Mouse (Mus musculus): ENCODE data around the gene Trip12.

Gene Trip12

DNA sequence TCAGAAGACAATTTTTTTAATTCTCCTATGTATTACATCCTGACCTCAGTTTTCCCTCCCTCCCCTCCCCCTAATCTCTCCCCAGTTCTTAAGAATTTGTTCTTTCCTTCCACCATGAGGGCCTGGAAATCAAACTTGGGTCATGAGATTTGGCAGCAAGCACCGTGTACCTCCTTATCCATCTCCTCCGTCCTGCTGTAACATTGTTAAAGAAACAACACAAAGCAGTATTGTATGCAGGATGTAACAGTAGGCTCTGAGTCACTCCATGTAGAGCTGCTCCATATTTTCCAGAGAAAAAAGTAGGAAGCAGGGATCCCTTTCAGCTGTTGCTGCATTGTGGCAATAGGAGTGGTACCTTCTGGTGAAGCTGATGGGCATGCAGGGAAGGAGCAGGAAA lies 15.4 kb upstream of the Trip12 start:
- no peak for DNase-seq

DNA sequence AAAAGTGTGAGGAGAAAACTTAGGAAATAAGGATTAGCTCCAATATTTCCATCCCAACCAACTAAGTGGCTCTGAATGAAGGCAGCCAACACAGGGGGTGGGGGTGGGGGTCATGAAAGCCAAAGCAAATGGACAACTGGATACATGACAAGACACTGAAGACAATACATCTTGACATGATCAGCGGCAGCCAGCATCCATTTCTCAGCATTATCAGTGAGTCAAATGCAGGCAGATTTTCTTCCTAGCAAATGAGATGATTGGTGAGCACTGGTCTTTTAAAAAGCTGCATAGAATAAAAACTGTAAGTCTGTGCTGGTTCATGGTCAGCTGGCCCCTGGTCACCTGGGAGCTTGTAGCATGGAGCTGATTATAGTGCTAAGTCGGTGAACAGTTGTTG lies 14.7 kb upstream of the Trip12 start:
- no peak for DNase-seq

DNA sequence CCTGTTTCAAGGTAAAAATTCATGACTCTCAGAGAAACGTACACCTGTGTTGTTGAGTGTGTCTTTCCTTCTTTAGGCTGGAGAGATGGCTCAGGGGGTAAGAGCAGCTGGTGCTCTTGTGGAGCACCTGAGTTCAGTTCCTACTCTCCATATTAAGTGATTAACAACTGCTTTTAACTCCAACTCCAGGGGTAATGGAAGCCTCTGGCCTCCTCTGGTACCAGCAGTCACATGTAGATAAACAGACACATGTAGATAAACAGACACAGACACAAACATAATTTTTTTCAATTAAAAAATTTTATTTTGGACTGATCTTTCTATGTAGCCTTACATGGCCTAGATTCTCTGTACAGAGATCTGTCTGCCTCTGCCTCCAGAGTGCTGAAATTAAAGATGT lies 13.4 kb upstream of the Trip12 start:
- no peak for DNase-seq

DNA sequence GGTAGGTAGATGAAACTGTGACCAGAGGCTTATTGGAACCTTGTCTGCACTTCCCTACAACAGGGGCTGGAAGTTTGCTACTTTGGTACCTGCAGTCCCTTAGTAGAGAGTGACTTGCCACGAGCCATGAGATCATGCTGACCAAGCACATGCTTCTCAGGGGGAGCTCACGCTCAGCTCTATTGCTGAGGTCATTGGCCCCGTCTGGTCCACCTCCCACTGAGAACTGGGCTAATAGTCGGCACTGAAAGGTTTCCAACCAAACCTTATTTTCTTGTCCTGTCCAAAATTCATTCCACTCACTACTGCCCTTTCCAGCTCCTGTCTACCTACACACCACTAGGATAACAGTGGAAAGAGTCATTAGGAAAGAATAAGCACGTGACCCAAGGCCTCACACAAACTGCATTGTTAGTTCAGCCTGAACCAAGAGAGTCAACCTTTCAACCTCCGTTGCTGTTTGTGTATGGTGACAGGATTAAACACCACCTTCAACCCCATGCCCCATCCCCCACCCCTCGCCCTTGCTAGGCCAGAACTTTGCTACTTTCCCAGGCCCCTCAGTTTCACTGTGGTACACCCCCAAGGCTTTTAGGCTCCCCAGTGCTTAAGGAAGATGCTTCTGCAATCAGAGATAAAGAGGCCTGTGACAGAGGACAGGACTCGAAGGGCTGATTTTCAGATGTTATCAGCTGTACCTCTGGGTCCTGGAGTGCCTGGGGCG lies 11.4 kb upstream of the Trip12 start:
- DNase-seq, result no peak

DNA sequence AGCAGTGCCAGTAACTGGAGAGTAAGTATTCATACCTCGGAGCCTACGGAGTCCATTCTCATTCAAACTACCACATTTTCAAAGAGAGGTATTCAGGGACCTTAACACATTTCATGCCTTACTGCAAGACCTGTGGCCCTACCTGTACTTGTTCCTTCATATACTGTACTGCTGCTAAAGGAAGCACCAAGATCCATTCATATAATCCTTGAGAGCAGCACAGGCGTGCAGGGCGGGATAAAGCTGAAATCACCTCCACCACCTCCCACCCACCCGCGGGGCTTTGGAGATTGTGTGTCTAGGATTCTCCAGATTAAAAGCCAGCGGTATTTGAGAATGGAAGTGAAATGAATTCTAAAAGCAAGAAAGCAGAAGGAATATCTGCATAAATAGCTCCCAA lies 10.2 kb upstream of the Trip12 start:
- no peak for DNase-seq

DNA sequence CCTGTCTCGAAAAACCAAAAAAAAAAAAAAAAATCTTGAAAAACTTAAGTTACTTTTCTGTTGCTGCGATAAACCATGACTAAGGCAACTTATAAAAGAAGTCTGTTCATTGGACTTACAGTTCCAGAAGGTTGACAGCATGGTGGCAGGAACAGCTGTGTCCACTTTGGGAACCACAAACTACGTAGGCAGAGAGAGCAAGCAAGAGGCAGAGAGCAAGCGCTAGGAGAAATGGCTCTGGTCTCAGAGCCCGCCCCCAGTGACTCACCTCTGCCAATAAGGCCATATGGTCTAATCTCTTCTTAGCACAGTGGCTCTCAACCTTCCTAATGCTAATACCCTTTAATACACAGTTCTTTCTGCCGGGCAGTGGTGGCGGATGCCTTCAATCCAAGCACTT lies 9.5 kb upstream of the Trip12 start:
- no peak for DNase-seq

DNA sequence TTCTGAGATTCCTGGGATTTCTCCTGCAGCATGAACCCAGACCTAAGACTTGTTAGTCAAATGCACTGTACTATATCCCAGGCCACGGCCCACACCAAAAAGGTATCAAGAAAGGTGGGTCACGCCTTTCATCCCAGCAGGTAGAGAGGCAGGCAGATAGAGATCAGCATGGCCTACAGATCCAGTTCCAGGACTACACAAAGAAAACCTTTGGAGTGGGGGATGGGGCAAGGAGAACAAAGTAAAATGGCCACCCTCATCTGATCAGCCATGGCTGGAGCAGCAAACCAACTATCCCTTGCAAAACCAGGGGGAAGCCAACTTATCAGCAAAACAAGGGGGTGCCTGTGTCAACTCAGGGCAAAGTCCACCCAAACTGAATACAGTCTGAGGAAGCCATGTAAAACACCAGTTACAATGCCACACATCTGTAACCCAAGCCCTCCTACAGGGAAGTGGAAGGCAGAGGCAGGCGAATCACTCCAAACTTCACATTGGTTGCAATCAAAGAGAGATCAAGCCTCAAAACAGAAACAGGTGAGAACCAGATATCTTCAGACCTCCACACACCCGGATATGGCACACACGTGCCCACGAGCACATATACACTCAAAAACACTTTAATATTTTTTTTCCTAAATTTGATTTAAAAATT lies 8.6 kb upstream of the Trip12 start:
- no peak for DNase-seq

DNA sequence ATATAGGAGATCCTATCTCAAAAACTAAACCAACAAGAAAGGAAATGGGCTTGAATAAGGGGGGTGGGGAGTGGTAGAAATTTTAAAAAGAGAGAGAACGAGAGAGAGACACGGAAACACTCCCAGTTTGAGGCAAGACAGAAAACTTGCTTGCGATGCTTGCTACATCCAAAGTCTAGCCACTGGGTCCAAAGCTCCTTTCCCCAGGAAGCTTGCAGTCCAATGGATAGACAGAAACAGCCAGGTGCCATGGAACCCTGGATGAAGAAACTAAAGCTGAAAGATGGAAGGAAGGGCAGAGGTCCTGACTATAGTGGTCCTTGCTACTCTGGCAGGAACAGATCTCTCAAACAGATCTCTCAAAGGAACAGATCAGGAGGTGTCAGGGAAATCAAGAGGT lies 8.0 kb upstream of the Trip12 start:
- no peak for DNase-seq

DNA sequence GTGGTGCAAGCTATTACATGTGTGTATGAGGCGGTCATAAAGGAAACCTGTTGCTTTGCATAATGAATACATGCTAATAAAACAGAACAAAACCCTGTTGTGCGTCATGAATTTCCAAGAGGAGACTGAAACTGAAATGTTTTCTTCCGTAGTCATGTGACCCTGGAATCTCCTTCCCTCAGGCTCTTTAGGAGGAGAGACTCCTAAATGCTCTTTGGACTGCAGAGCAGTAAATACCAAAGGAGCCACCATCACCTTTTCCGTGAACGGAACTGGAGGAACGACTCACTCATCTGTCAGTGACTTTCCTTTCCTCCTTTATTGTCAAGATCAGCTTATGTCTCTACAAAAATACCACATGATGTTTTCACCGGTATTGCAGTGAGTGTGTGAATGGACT lies 7.4 kb upstream of the Trip12 start:
- DNase-seq, result no peak

DNA sequence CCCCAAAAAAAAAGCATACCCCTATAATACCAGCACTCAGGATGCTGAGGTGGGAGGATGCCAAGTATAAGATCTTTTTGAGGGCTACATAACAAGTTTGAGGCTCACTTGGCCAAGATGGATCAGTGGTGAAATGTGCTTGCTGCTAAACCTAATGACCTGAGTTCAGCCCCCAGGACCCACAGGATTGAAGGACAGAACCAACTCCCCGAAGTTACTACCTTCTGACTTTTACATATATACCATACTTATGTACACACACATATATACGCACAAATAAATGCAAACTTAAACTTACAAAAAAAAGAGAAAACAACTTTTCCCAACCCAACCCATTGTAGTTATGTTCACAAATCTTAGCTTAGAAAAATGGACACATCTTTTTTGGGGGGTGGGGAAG lies 3.0 kb upstream of the Trip12 start:
- DNase-seq, result no peak

DNA sequence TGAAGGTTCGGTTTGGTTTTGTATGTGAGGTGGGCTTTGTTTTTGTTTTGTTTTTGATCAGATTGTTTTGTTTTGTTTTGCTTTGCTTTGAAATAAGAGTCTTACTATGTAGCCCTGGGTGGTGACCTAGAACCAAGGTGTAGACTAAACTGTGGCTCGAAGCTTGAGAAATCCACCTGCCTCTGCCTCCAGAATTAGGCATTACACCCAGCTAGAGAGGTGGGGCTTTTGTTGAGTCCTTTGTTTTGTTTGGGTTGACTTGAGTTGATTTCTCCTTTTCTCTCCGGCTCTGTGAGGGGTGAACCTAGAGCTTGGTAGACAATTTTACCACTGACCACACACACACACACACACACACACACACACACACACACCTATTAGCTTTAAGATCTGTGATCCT lies 745 bp upstream of the Trip12 start:
- no peak for DNase-seq

DNA sequence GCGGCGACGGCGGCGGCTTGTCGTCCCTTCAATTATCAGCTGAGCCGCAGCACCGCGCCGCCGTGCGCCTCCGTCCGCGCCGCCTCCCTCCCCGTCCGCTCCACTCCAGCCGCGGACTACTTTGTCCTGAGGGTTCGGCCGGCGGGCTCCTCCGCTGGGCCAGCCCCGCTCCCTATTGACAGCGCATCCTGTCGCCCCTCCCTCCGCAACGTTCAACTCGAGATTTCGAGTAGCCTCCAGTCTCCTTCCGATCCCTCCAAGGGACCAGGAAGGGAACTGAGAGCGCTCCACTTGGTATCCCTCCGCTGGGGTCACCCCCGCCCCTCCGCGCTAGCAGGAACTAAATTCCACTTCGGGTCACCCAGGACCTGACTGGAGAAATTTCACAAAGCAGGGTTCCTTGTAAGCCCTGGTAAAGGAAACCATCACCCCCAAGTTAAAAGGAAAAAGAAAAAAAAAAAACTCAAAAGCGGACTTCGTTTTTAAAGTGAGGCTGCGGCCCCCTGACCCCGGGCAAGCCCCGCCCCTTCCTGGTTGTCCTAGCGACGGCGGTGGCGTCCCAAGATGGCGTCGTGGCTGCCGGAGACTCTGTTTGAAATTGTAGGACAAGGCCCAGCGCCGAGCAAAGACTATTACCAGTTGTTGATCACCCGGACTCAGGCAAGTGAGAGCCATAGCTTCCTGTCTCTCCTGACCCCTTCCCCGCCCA lies 853 bp downstream of the Trip12 start, which contains the start of gene Fbxo36:
Gene Fbxo36, plus strand, starts transcription at position 533 of the 709 bp plus-strand sequence.
- peak; percentile 91 for DNase-seq

DNA sequence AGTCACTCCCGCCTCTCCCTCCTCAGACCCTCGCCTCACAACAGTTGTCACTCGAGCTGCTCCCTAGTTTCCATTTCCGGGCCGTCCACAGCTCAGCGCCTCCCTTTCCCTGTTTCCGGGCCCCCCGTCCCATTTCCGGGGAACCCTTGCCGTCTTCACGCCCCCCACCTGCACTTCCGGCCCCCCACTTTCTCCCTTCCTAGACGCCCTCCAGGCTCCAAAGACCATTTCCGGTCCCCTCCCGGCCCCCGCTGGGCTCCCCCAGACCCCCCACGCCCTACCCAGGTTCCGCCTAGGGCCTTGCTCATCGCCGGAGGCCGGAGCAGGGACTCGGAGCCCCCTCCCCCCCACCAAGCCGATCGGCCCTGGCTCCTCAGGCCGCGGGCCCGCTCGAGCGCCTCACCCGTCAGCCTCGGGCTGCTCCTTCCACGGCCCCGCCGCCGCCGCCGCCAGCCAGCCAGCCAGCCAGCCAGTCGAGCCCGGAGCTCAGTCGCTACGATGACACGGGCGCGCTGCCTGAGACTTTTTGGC lies 1.6 kb downstream of the Trip12 start:
- peak; percentile 80 for DNase-seq

DNA sequence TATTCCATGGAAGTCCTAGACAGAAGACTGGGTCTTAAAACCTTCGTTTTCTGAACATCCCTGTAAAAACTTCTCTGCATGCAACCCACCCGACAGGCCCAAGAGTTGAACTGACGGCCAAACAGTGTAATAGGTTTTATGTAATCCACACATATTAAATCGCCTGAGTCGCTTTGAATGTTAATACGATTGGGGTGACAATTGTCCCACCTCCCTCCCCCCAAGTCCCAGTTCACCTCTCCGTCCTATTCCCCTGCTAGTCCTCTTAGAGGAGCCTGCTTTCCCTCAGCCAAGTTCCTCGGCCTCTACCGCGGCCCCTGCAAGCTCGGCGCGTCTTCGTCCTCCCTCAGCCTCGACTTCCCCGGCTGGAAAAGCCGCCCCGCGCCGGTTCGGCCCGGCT lies 2.2 kb downstream of the Trip12 start:
- DNase-seq, result no peak

DNA sequence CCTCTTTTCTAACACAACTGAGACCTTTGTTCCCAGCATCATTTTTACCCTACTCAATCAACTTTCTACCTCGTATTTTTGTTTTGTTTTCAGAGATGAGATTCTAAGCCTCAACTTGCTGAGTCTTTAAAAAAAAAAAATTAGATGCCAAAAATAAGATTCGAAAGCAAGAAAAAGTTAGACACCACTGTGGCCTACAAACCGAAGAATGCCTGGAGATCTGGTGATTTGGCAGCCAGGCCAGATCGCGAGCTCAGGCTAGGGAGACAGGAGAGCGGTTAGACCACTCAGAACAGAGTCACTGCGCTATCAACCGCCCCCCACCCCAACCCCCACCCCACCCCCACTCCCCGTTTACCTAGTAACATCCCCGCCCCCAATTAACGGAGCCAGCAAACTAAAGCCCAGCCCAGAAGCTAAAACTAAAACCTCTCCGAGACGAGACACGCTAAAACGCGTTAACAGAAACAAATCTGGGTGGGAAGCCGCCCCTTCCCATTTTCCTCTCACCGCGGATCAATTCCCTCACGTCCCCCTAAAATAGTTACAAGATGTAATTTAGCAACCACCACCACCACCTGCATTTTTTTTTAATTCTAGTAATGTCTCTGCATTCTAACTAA lies 2.7 kb downstream of the Trip12 start:
- no peak for DNase-seq

DNA sequence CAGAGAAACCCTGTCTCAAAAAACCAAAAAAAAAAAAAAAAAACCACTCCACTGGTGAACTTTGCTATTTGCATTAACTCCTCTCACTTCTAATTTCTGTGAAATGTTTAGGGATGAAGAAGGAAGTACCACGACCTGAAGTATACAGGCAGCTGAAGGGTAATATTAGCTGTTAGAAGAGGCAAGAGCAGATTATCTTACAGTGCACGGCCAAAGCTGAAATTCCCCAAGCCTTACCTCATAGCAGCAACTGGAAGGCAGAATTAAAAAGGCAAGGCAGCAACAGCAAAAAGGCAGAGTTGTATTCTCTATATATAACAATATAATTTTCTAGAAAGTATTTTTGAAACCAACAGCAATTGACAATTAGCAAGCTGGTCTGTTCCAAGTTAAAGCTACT lies 15.2 kb downstream of the Trip12 start:
- DNase-seq, result no peak

DNA sequence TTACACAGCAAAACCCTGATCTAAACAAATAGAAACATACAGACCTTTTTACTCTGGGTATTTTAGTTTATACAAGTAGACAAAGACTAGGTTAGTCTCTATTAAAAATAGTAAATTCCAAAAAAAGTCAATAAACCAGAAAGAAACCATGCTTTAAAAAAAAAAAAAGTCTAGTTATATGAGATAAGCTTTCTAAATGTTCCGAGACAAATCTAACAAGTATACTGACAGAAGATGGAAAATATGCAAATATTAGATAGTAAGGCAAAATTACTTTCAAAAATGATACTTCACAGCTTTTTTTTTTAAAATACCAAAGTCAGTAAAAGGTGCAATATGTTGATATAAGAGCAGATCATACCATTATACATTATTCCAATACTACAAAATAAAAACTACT lies 22.7 kb downstream of the Trip12 start:
- DNase-seq, result no peak

DNA sequence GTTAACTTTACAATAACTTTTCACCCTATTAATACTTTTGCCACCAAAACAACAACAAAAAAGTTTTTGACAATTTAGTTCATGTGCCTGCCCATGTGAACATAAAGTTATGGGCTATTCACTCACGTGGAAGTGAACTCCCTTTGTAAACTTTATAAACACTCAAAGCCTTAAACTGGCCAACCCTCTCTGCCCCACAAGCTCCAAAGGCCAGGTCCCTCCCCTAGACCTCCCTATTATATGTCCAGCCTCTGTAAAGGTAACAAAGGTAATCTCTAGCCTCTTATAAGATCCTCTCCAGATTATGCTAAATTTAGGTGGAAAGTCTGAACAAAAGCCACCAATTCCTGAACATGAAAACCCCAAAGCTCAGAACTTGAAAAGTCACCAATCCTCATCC lies 36.5 kb downstream of the Trip12 start:
- no peak for DNase-seq

DNA sequence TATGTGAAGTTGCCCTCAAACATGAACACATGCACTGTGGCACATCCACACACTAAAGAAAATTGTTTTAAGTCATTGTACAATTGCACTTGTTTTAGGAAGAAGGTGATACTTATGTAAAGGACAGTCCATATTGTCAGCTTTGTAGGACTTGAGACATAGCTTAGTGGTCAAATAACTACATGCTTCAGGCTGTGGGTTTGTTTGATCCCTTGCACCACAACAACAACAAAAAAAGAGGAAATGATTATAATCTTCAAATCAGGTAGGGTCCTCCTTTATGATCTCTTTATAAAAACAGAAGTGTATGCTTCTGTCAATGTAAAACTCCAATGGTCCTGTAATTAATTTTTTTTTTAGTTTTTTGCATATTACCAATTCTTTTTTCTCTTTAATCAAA lies 41.1 kb downstream of the Trip12 start:
- no peak for DNase-seq

DNA sequence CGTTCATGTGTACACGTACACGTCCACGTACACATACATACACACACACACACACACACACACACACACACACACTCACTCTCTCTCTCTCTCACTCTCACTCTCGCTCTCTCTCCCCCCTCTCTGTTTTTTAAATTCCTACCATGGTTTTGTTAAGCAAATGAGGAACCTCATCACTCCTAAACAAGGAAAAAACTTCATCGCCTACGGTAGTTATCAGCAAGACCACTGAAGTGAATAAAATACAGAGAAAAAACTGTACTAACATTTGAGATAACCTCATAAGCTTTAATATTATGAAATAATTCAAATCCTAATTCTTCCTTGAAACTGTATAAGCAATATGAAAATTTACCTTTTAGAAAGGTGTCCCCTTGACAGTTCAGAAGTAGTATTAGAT lies 45.0 kb downstream of the Trip12 start:
- DNase-seq, result no peak

DNA sequence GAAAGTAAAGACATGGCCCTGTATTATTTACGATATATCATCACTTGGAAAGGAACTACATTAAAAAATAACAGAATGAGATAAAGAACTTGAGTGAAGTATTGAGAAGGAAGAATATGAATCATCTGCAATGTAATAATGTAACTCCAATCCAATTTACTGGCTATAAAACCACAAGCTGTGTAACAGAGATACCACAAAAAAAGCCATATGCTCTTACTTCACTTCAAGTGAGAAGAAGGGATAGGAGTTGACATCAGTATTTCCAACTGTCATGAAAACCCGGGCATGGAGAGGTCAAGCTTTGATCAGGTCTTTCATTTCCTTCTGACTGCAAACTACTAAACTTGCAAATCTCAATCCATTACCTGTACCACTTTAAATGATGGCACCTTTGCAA lies 48.9 kb downstream of the Trip12 start:
- no peak for DNase-seq

DNA sequence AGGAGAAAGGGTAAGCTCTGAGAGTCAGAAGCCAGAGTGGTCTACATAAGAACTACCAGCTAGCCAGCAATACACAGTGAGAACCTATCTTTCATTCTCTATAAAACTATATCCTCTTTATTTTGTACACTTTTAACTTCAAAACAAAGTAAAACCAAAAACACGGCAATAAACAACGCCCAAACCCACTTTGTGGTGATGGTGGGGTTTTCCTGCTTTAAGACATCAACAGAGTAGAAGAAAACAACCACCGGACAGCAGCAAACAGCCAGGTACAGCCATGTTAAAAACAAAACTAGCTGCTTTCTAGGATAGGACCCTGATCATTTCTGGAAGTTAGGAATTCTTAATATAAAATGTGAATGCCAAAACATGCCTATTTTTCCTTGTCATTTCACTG lies 59.7 kb downstream of the Trip12 start:
- DNase-seq, result no peak

DNA sequence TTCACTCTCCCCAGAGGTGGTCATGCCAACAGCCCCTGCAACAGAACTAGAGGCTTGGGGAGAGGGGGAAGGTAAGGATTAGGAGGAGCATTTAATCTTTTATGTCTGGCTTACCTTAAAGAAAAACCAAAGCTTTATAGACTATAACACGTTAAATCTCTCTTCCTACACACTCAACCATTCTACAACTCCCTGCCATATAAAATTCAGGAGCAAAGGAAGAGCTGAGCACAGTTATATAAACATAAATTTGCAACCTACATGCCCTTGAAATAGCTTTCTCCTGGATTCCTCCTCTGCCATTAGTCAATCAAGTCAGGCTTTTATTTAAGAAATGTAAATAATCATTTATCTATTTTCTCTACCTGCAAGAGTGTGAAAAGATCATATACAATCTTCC lies 62.9 kb downstream of the Trip12 start:
- no peak for DNase-seq

DNA sequence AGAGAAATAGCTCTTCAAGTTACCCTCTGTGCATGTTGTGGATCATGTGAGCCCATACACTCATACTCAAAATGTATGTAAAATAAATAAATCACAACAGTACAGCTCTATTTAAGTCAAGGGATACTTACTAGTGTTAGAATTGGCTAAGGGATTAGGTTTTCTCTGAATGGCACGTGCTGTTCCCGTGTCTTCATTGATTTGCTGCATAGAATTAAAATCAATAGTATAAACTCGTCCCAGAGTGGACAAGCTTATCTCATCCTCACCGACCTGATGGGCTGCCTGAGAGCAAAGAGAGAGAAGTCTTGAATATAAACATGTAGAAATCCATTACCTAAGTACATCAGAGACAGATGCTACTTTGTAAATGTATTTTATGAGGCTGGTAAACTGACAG lies 81.5 kb downstream of the Trip12 start:
- no peak for DNase-seq

All from right cerebral cortex, adult 18-20 months (tissue).